Mouse (Mus musculus) adrenal gland, adult 18-20 months (tissue): Measurements from ENCODE around the gene Cacna1f. TPM values are rescaled to one million over a fixed set of nuclear protein-coding genes. Genes with fewer than 3 reads are reported as not detected.

Source experiments
- DNase-seq, 2 experiments: peaks; one replicate each; pipeline ENCODE4 v3.0.0; 2021 to 2022; ENCODE audit warnings: low spot score in 2 of 2
- total RNA-seq, 2 experiments: library from RNA; stranded (reverse); gene quantifications; 1 replicate in 1 of 2; 2 replicates in 1 of 2; pipeline ENCODE4 v1.2.3; 2021

Gene Cacna1f
- total RNA-seq, 2 experiments from 2014 or later: not detected

DNA sequence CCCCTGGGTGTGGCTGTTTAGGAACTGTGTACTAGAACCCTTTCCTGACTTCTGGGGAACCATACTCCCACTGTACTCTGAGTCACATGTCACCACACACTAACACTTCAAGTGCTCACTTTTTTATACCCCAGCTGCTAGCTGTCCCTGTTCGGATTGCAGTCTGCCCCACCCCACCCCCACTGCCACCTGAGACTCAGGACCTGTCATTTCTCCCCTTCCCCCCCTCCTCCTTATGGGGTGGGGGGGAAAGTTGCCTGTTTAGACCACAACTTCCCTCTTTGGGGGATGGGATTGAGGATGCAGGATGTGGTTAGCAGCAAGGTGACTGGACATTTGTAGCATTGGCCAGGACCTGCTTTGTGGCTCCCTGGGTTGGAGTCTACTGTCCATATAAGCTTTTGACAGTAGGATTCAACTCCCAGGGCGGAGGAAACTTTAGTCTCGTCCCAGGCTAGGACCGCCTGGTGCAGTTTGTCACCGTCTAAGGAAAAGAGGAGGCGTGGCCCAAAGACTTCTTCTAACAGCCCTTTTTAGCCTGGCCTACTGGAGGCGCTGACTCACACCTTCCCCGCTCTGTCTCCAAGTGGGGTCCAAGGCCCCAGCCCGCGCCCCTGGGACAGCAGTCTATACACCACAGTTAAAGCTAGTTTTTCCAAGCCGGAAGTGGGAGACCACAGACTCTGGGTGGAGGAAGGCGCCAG is 66.8 kb downstream of the Cacna1f start:
- no peak for DNase-seq

DNA sequence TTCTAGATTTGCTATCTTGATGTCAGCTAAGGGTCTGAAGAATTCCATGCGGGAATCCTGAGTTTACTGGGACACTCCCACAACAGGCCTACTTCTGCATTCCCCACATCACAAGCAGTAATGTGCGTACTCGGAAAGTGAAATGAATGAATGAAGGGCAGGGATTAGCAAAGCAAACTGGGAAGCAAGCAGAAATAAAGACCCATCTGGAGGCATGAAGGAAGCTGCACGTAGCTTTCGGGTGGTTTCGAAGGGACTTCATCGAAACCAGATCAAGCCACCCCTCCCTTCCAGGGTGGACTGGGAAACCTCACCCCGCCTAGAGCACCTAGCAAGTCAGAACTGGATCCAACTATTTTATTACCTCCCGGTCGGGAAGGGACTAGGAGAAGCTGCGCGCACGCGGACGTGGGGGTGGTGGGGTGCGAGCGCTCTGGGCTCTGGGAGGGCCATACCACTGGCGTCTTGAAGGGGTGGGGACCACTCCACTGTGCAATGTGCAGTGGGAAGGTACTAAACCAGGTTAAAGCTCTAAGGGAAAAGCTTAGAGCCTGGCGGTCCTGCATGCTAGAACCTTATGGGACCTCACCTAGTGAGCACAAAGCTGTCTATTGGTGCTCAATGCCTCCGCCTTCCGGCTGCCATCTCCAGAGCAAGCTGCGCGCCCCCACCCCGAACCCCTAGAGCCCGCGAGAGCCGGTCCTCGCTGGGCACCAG is 67.6 kb downstream of the Cacna1f start:
- DNase-seq: no peak

DNA sequence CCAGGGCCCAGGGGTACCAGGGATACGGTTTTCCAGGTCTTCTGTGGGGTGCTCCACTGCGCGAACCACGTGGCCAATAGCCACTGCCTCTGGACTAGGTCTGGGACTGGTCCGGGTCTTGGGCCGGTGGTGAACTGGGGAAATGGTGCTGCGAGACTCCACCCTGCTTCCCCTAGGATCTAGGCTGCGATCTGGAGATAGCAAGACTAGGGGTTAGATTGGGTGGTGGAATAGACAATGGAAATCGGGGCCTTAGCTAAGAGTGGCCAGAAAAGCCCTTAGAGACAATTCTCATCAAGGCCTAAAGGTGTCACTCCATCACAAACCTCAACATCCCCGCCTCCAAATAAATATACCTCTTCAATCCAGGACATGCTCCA is 68.1 kb downstream of the Cacna1f start:
- DNase-seq: no peak

DNA sequence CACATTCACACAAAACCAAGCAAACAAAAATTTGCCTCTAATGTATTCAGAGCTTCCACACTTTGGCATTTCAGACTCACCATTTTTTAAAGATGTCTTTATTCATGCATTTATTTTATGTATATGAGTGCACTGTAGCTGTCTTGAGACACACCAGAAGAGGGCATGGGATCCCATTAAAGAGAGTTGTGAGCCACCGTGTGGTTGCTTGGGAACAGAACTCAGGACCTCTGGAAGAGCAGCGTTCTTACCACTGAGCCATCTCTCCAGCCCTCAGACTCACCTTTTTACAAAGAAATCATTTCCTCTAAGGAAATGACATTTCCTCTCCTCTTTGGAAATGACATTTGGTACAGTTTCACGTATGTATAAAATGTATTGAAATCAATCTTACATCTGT is 72.1 kb downstream of the Cacna1f start:
- DNase-seq: no peak

DNA sequence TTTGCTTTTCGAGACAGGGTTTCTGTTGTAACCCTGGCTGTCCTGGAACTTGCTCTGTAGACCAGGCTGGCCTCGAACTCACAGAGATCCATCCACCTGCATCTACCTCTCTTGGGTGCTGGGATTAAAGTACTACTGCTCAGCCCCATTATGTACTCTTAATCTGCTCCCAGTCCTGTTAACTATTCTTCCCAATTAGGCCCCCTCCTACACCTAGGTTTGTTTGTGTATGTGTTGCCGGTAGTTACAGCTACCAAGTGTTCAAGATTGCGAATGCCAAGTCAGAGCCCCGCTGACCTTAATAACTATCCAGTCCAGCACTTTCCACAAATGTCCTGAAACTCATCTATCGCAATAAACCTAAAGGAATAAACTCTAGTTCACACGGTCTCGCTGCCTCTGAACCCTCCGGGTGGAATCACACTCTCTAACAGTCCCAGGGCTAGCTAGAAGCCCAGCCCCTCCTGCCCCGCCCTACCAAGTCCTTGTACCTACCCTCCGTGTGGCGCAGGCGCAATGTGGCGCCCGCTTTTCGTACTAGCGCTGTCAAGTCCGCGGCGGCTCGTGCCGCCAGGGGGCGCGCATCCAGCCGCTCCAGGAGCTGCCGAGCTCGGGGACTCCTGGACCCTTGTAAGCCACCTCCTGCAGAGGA is 72.6 kb downstream of the Cacna1f start:
- peak; percentile 86 for DNase-seq

DNA sequence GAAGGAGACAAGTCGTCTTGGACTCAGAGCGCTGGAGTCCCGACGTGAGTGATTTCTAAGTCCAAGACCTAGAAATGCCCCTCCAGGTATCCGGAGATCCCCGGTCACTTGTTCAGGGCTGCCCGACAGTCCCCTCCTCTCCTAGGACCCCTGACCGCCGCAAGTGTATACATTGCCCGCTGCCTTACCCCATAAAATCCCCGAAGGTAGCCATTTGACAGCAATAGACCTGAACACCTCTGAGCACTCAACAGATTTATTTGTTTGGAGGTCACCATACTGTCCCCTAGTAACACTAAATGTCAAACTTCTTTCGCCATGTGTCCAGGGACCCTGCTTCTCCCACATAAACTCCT is 73.2 kb downstream of the Cacna1f start:
- DNase-seq: no peak

DNA sequence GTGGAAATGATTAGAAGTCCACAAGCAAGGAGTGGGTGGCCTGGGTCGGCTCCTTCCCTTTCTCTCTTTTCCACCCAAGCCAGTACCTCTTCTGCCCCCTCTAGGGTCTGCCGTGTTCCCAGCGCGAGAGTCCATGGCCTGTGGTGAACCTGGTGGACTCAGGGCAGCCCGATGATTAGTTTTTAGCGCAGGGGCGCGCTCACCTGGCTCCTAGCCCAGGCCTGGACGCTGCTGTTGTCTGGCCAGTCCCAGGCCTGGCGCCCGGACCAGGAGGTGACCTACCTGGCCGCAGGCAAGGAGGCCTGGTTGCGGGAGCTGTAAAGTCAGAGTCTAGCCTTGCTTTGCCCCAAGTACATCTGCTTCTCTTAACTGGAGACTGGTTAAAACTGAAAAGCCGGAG is 74.0 kb downstream of the Cacna1f start, which contains the start of gene Magix:
Gene Magix (minus strand): TSS at position 388 of the 400 bp plus-strand sequence.
- no peak for DNase-seq

Other genes with a start within 250 kb of the Cacna1f start
- 10 to 100 TPM; 18.1 to 23.5 TPM for gene Usp27x, start 231.3 kb upstream of the Cacna1f start, total RNA-seq
- not detected for gene Foxp3, start 33.4 kb upstream of the Cacna1f start, total RNA-seq
- gene Ppp1r3f, start 32.8 kb upstream of the Cacna1f start, total RNA-seq: 1 to 10 TPM; 3.2 to 4.4 TPM
- gene Ccdc22, start 1.6 kb upstream of the Cacna1f start, total RNA-seq: 10 to 100 TPM; 16.9 to 23.8 TPM
- gene Syp, start 31.4 kb downstream of the Cacna1f start, total RNA-seq: 10 to 100 TPM; 46.1 to 70.5 TPM
- 10 to 100 TPM in 1 of 2 experiments, 1 to 10 TPM in 1; 8.8 to 11.7 TPM for gene Prickle3, start 50.2 kb downstream of the Cacna1f start, total RNA-seq
- 10 to 100 TPM; 54.4 to 68.4 TPM for gene Plp2, start 64.3 kb downstream of the Cacna1f start, total RNA-seq
- gene Magix, start 74.2 kb downstream of the Cacna1f start, total RNA-seq: under 1 TPM; 0.46 to 0.64 TPM
- gene Gpkow, start 90.0 kb downstream of the Cacna1f start, total RNA-seq: 10 to 100 TPM; 48.0 to 59.9 TPM
- gene Wdr45, start 107.2 kb downstream of the Cacna1f start, total RNA-seq: 10 to 100 TPM; 45.4 to 62.8 TPM
- under 1 TPM in 1 of 2 experiments, not detected in 1; 0.58 TPM for gene Gm45208, start 115.2 kb downstream of the Cacna1f start, total RNA-seq
- gene Praf2, start 121.4 kb downstream of the Cacna1f start, total RNA-seq: 10 to 100 TPM; 12.1 to 16.3 TPM
- gene Ccdc120, start 143.8 kb downstream of the Cacna1f start, total RNA-seq: 1 to 10 TPM; 2.0 to 2.6 TPM
- gene Tfe3, start 155.5 kb downstream of the Cacna1f start, total RNA-seq: 10 to 100 TPM; 41.9 to 56.9 TPM
- 10 to 100 TPM; 52.4 to 54.4 TPM for gene Gripap1, start 182.7 kb downstream of the Cacna1f start, total RNA-seq
- under 1 TPM; 0.54 to 0.76 TPM for gene Kcnd1, start 215.2 kb downstream of the Cacna1f start, total RNA-seq
- gene Otud5, start 234.3 kb downstream of the Cacna1f start, total RNA-seq: 10 to 100 TPM; 57.4 to 63.1 TPM